Mouse (Mus musculus) embryonic stem cell, embryonic (primary cell): ENCODE results near the gene 2610042L04Rik.
"Not testable (repeated sequence)": the region's sequence is repeated elsewhere in the genome, so short reads cannot be mapped to it uniquely, and the experiment has no call there.

Experiments
- CTCF ChIA-PET, 4 experiments: fragments of 300-600 bp in 2 of 4; fragments of 350-600 bp in 2 of 4; sonication (Branson Sonifier 250); formaldehyde crosslinking; loops; one replicate each; lab custom pipeline; 2022; ENCODE audit warnings: inconsistent platforms in 2 of 4; lab: Charles Lee
- POLR2A ChIA-PET, 4 experiments: fragments of 300-600 bp in 2 of 4; fragments of 350-600 bp in 2 of 4; sonication (Branson Sonifier 250); formaldehyde crosslinking; loops; one replicate each; lab custom pipeline; 2022; ENCODE audit warnings: antibody characterized with exemption in 4 of 4, inconsistent platforms in 1 of 4; lab: Charles Lee

Gene 2610042L04Rik

GRCm38 (mm10) chr14:4334476-4335080 is at the start of gene 2610042L04Rik:
2610042L04Rik (plus strand) TSS chr14:4334763.
- POLR2A ChIA-PET, CTCF ChIA-PET: not testable (repeated sequence)

- CTCF ChIA-PET, POLR2A ChIA-PET: not testable (repeated sequence)
Measured at GRCm38 (mm10) chr14:4316983-4317382, 17.6 kb upstream of the 2610042L04Rik start, which contains the start of gene Gm3149. Gm3149 (plus strand) TSS chr14:4317283.

GRCm38 (mm10) chr14:4335506-4335905 is 943 bp downstream of the 2610042L04Rik start:
- CTCF ChIA-PET, POLR2A ChIA-PET: not testable (repeated sequence)

GRCm38 (mm10) chr14:4368991-4369390 is 34.4 kb downstream of the 2610042L04Rik start:
- POLR2A ChIA-PET, CTCF ChIA-PET: not testable (repeated sequence)

GRCm38 (mm10) chr14:4369691-4370090 is 35.1 kb downstream of the 2610042L04Rik start:
- POLR2A ChIA-PET, CTCF ChIA-PET: not testable (repeated sequence)

- CTCF ChIA-PET, POLR2A ChIA-PET: not testable (repeated sequence)
Measured at GRCm38 (mm10) chr14:4377871-4378270, 43.3 kb downstream of the 2610042L04Rik start.

- POLR2A ChIA-PET, CTCF ChIA-PET: not testable (repeated sequence)
Measured at GRCm38 (mm10) chr14:4385606-4386005, 51.0 kb downstream of the 2610042L04Rik start.

- POLR2A ChIA-PET, CTCF ChIA-PET: not testable (repeated sequence)
Measured at GRCm38 (mm10) chr14:4392841-4393530, 58.4 kb downstream of the 2610042L04Rik start.

GRCm38 (mm10) chr14:4397226-4397625 is 62.7 kb downstream of the 2610042L04Rik start, which contains the start of gene Gm3159:
Gm3159 (plus strand) TSS chr14:4397526.
- CTCF ChIA-PET, POLR2A ChIA-PET: not testable (repeated sequence)

- POLR2A ChIA-PET, CTCF ChIA-PET: not testable (repeated sequence)
Measured at GRCm38 (mm10) chr14:4398624-4399023, 64.1 kb downstream of the 2610042L04Rik start.

GRCm38 (mm10) chr14:4400115-4400789 is 65.7 kb downstream of the 2610042L04Rik start:
- CTCF ChIA-PET, POLR2A ChIA-PET: not testable (repeated sequence)

- POLR2A ChIA-PET, CTCF ChIA-PET: not testable (repeated sequence)
Measured at GRCm38 (mm10) chr14:4401245-4401644, 66.7 kb downstream of the 2610042L04Rik start.

- POLR2A ChIA-PET, CTCF ChIA-PET: not testable (repeated sequence)
Measured at GRCm38 (mm10) chr14:4403840-4404239, 69.3 kb downstream of the 2610042L04Rik start.
